Mouse (Mus musculus): ENCODE measurements at regions not wholly inside any gene's neighbourhood (a gene's known extent, or its start where the extent isn't known, plus 50 kb on each side); places are given as distances from the start of the nearest gene placed in this dataset.

DNA sequence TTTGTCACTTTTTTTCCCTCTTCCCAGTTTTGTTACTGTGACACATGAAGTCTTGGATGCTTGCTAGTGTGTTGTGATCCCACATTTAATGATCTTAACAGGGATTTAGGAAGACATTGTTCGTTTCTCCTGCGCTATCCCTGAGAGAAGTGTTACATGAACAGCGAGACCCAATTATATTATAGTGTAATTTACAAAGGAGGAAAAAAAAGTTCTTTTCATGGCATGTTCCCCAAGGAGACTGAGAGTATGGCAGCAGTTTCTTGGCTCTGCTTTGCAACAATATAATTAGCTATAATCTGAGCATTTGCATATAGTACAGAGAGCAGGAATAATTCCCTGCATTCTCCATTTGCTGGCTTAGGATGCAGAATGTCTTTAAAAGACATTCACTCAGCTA, 168.6 kb downstream of the Insc start:
- DNase-seq (ENCODE audit: low spot score), result no peak

DNA sequence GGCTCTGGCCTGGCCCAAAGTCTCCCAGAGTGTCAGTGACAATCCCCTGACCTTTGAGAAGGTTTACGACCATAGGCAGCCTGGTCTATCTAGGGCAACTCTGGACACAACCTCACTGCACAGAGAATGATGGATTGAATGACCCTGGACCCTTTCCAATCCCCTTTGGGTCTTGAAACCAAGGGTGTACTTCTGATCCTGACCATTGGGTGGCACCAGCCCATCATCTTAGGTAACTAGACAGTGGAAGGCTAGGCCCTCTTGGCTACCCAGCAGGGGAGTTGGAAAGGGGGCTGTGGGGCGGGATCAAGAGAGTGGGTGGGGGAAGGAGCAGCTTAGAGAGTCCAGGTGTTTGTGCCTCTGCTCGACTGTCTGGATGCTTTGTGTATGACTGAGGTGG, 178.7 kb downstream of the Insc start:
- DNase-seq (ENCODE audit: low spot score), result peak; percentile 57

DNA sequence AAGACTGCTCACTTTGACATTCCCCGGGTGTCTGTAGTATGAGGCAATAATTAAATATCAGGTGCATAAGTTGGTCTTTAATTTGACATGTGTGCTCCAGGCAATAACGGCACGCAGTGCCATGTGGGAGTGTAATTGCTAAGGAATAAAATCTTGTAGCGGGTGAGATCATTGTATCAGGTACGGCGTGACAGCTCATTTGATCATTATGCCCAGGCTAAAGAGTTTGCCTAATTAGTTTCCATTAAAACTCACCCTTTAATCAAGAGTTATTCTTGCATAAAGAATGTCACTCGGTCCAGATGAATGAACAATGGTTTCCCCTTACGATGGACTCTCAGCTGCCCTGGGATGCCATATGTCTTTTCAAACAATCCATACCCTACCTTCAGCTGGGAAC, 190.4 kb downstream of the Insc start:
- DNase-seq (ENCODE audit: low spot score), result no peak

DNA sequence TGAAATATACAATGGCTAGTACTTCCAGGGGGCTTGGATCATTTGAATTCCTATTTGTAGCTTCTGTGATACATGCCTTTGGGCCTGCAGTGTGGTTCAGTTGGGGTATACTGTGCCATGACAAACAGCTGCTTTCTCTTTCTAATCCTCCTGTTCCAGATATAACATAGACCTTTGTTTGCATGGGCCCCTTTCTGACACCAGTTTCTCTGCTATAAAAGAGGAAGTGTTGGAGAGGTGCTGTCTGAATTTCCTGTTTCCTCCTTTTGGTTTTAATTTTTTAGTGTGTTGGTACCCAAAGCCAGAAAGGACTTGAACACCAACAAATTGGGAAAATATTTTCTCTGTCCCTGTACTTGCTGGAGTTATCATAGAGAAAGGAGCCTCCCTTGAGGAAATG, 207.3 kb downstream of the Insc start:
- no peak for DNase-seq (ENCODE audit: low spot score)

GRCm38 (mm10) chr7:114963206-114963605, 219.7 kb downstream of the Insc start:
- no peak for DNase-seq (ENCODE audit: low spot score)

- DNase-seq (ENCODE audit: low spot score), result no peak
These were observed 222.4 kb downstream of the Insc start for GRCm38 (mm10) chr7:114965923-114966322.

- no peak for DNase-seq (ENCODE audit: low spot score)
These were observed 243.0 kb downstream of the Insc start for GRCm38 (mm10) chr7:114986481-114986880.

DNA sequence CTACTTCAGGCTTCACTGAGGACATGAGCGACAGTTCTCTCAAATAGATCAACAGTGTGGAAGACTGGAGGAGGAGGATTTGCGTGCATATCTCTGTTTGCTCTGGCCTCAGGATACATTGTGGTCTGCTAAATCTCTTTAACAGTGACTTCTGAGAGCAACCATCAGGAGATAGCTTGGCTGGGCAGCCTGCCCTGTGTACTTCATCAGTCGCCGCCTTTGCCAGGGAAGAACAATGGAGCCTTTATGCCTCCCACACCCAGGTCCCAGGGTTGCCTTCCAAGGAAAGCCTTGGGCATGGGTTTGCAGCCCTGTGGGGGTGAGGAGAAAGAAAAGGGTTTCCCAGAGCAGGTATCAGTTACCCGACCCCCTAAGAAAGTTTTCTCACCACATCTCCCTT, 247.8 kb downstream of the Insc start:
- DNase-seq (ENCODE audit: low spot score), result peak; percentile 20

- DNase-seq (ENCODE audit: low spot score), result peak; percentile 42
These were observed 248.9 kb downstream of the Insc start for GRCm38 (mm10) chr7:114992440-114992839.

GRCm38 (mm10) chr7:115000796-115001524, 257.5 kb downstream of the Insc start:
- DNase-seq (ENCODE audit: low spot score), result peak; percentile 40

- no peak for DNase-seq (ENCODE audit: low spot score)
These were observed 270.9 kb downstream of the Insc start for GRCm38 (mm10) chr7:115014253-115014998.

GRCm38 (mm10) chr7:115019369-115019958, 276.0 kb downstream of the Insc start:
- DNase-seq (ENCODE audit: low spot score), result no peak

DNA sequence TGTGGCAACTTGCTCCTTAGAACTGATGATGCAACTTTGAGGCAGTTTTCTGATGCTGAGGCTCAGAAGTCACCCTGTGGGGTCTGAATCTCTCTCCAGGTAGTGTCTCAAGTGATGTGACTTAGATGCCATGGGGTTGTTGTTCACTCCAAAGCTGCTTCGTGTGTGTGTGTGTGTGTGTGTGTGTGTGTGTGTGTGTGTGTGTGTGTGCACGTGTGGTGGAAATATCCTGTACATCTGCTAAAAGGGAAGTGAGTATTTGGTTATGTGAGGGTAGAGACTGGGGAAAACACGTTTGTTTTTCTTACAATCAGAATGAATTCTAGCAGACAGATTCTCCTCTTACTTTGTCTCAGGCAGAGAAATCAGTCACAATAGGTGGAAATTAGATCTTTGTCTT, 276.5 kb downstream of the Insc start:
- DNase-seq (ENCODE audit: low spot score), result no peak

DNA sequence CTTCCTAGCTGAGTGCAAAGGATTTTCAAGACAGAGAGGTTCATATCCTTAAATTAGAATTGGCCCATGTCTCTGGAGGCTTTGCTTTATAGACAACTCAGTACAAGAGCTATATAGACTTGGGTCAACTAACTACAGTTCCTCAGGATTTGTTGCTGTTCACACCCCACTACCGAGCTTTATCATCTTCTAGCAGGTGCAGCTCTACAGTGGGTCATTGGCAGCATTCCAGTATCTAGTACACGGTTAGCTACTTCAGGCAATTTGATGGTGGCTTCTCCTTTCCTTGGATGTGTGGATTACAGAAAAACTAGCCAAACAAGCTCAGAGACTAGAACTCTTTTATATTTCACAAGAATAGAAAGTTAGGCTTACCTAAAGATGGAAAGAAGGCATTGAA, 282.3 kb downstream of the Insc start:
- DNase-seq (ENCODE audit: low spot score), result no peak

DNA sequence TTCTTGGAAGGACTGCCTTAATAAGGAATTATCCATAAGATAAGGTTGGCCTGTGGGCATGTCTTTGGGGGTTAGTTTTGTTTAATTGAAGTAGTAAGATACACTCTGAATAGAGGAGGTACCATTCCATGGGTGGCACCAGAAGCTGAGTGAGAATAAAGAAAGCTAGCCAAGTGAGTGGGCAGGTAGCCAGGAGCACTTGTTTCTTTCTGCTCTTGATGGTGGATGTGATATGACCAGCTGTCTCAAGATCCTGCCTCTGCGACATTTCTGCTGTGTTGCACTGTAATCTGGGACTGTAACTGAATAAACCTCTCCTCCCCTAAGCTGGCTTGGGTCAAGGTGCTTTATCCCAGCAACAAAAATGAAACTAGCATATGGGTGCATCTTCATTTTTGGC, 284.2 kb downstream of the Insc start:
- no peak for DNase-seq (ENCODE audit: low spot score)

DNA sequence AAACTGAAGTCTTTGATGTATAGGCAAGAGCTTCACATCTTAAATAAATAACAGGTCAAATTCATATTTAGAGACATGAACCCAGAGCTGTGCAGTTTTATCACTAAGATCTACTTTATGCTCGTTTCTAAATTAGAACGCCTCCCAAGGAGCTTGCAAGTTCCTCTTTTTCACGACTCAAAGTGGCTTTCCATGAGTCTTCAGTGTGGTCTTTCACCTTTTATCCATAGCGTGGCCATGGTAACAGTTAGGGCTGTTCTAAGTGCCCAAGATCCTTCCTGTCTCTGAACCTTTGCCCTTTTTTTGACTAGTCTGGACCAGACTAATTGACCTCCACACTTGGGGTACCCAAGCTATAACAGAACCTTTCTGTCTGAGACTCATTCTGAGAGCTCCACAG, 290.5 kb downstream of the Insc start:
- DNase-seq (ENCODE audit: low spot score), result no peak

GRCm38 (mm10) chr7:115055527-115055926, 312.0 kb downstream of the Insc start:
- DNase-seq (ENCODE audit: low spot score), result no peak

- DNase-seq (ENCODE audit: low spot score), result no peak
These were observed 313.6 kb downstream of the Insc start for GRCm38 (mm10) chr7:115056992-115057645.

- no peak for DNase-seq (ENCODE audit: low spot score)
These were observed 314.2 kb downstream of the Insc start for GRCm38 (mm10) chr7:115057736-115058135.

DNA sequence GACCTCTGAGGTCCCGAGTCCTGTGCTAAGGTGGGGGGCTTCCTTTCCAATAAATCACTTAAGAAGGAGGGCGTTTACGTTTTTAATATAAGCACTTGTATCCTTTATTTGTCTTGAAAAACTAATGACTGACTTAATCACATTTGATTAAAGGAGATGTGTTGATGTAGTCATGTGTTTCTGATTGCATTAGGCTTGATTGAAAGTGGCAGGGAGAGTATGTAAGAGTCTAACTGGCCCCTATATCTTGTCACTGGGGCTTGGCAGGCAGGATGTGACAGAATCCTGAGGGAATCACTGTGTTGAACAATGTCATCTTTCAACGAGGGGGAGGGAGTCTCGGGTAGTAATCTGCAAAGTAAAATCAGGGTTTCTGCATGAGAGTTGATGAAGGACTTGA, 316.7 kb downstream of the Insc start:
- DNase-seq (ENCODE audit: low spot score), result no peak

DNA sequence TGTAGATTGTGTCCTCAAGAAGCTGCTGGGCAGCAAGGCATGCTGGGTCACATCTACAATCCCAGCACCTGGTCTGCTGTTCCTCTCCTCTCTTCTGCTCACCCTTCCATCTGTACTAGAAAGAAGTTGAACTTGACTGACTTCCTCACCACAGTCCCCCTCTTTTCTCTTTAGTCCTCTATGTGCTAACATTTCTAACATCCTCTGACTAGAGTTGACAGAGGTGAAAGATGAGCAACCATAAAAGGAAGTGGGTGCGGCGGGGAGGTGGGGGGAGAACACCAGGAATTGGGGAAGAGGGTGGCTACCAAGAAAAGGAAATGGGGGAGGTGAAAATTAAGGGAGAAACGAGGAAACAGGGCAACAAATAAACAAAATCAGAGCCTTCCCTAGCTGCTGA, 319.3 kb downstream of the Insc start:
- DNase-seq (ENCODE audit: low spot score), result no peak

DNA sequence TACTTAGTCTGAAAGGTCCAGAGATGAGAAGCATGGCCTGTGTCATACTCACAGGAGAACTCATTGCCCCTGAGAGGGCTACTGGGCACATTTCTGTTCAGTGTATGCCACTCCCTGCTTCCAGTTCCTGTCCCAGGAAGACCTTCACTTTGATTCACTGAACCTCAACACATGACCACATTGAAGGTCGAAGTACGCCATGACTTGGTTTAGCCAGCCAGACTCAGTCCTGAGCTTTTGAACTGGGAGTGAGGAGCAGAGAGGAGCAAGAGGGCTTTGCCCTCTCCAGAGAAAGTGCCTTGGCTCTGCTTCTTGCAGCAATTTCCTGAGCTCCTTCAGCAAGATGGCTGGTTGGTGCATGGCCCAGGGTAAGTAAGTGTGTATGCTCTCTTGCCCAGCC, 324.1 kb downstream of the Insc start:
- DNase-seq (ENCODE audit: low spot score), result no peak

All from heart, adult 8-10 months (tissue).